ENCODE assay signal across 8 mouse cellular contexts in the genomic region with DNA sequence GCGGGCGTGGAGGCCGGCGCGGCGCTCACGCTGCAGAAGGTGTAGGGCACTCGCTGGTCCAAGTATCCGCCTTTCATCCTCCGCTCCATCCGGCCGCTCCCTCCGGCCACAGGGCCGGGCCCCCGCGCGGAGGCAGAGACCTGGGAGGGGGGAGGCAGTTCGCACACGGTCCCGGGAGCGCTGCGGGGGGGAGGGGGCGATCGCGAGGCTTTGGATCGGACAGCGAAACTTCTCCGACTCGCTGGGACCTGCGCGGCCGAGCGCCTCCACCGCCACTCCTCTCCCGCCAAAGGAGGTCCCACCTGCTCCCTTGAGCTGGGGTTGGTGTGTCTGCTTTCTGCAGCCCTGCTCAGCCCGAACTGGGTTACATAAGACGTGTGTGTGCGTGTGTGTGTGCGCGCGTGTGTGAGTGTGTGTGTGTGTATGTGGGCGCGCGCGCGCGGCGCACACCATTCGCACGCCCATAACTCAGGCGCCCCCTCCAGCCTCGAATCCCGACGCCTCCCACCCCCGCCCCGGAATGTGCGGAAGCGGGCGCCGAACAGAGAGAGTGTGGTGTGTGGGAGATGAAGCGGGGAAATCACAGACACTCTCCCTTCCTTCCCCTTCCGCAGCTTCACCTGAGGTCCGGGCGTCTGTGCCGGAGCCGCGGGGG. TPM values are rescaled to one million over a fixed set of nuclear protein-coding genes. Genes with fewer than 3 reads are reported as not detected.
DNase-seq lines count a peak whose midpoint lies in the region; ATAC-seq and TF ChIP-seq lines count a peak whose summit lies in the region.

No protein-coding gene starts in this region.

- ATAC-seq in forebrain, postnatal 0 days, result peak; percentile 64
- peak; percentile 26; the same call in 1 of the 2 replicates for ATAC-seq in stomach, embryonic 16.5 days (ENCODE audit: insufficient read depth, low FRiP score)

- peak overlapping the region; percentile 57 for H3K4me3 ChIP-seq in forebrain, postnatal 0 days (ENCODE audit: low read depth, low read length)
- H3K4me3 ChIP-seq in macrophage (ENCODE audit: inconsistent target), result peak overlapping the region; percentile 8; the same call in 1 of the 2 replicates
- H3K4me3 ChIP-seq in stomach, embryonic 16.5 days (replicated peaks; ENCODE audit: low read length), result peak overlapping the region; percentile 57

- H3K27me3 ChIP-seq in forebrain, postnatal 0 days (ENCODE audit: insufficient read depth, low read length), result peaks cover 34% of the 10 kb centered on the region
- H3K27me3 ChIP-seq in stomach, embryonic 16.5 days (ENCODE audit: control insufficient read depth, insufficient read depth, low read length), result peaks cover 53% of the 10 kb centered on the region

- no peaks in the 10 kb centered on the region for H3K36me3 ChIP-seq in forebrain, postnatal 0 days (ENCODE audit: insufficient read depth)
- no peaks in the 10 kb centered on the region for H3K36me3 ChIP-seq in macrophage (ENCODE audit: inconsistent target)
- no peaks in the 10 kb centered on the region for H3K36me3 ChIP-seq in stomach, embryonic 16.5 days (ENCODE audit: control insufficient read depth, insufficient read depth, low read length)

- H3K79me2 ChIP-seq in macrophage (ENCODE audit: inconsistent target), result no peaks in the 10 kb centered on the region

- peak; percentile 20 for DNase-seq in thymus, postnatal 0 days (ENCODE audit: low spot score)
- DNase-seq in thymus, postnatal 4 days, result no peak
- peak; percentile 45 to 60 for DNase-seq in cerebellum, adult 18-20 months
- DNase-seq in forebrain, postnatal 0 days, result no peak
- peak; percentile 40 for DNase-seq in kidney, postnatal 10 days
- DNase-seq in gastrocnemius, adult 8-10 months (ENCODE audit: low spot score in 2 of 2), result no peak

- WGBS in forebrain, postnatal 0 days, result under 1% methylated on average over 54 of the region's 67 CpGs
- 3% methylated on average over 35 of the region's 67 CpGs for WGBS in macrophage (ENCODE audit: missing documents)
- WGBS in stomach, embryonic 16.5 days, result under 1% methylated on average over 61 of the region's 67 CpGs

- TF ChIP-seq CTCF in forebrain, postnatal 0 days (IDR thresholded peaks at IDR 0.05; ENCODE audit: low read depth), result no peak

- H3K4me2 ChIP-seq in forebrain, postnatal 0 days (ENCODE audit: low read depth), result peak overlapping the region; percentile 98
- H3K4me2 ChIP-seq in stomach, embryonic 16.5 days (ENCODE audit: low read depth, low read length), result peak overlapping the region; percentile 81

- no peaks in the 10 kb centered on the region for H3K9me3 ChIP-seq in forebrain, postnatal 0 days (ENCODE audit: low read length)
- H3K9me3 ChIP-seq in stomach, embryonic 16.5 days (replicated peaks; ENCODE audit: control insufficient read depth, low read length), result no peaks in the 10 kb centered on the region

- peaks cover 4% of the 10 kb centered on the region; the same call in 1 of the 2 replicates for H3K4me1 ChIP-seq in forebrain, postnatal 0 days (ENCODE audit: insufficient read depth)
- H3K4me1 ChIP-seq in stomach, embryonic 16.5 days (ENCODE audit: control insufficient read depth, insufficient read depth, low read length), result peaks cover 17% of the 10 kb centered on the region

- H3K9ac ChIP-seq in forebrain, postnatal 0 days, result peak overlapping the region; percentile 60
- H3K9ac ChIP-seq in stomach, embryonic 16.5 days (ENCODE audit: low read length), result peak overlapping the region; percentile 62

- peak overlapping the region; percentile 57 for H3K27ac ChIP-seq in forebrain, postnatal 0 days (ENCODE audit: low read depth, low read length)
- no peak overlapping the region for H3K27ac ChIP-seq in macrophage
- peak overlapping the region; percentile 10; the same call in 1 of the 2 replicates for H3K27ac ChIP-seq in stomach, embryonic 16.5 days (ENCODE audit: low read length)

RNA-seq across cellular contexts. Expression of gene Etv4, which starts 0.6 kb away (rescaled TPM):
- 1.5 and 2.0 TPM in 2 replicates for polyA plus RNA-seq in thymus, postnatal 0 days (2015; fragmentation: Nextera tagmentation; extraction: Ambion mirVana)
- total RNA-seq in forebrain, postnatal 0 days (2014; rRNA removed), result 24.2 and 25.1 TPM in 2 replicates
- polyA plus RNA-seq in forebrain, postnatal 0 days (2015; fragmentation: Nextera tagmentation; extraction: Ambion mirVana), result 15.9 and 16.8 TPM in 2 replicates
- under 1 TPM in 1 of 26 experiments, not detected in 25; 0.35 TPM for total RNA-seq in macrophage (2018; cell fraction: chromatin; rRNA removed)
- total RNA-seq in macrophage (2018; cell fraction: cytosol; rRNA removed), result not detected
- not detected for total RNA-seq in macrophage (2018; cell fraction: nucleus; rRNA removed)
- polyA plus RNA-seq in macrophage (2018), result 0.10 TPM in 1 of 3 replicates, not detected in the others
- 4.9 and 6.6 TPM in 2 replicates for polyA plus RNA-seq in stomach, embryonic 16.5 days (2015; fragmentation: Nextera tagmentation; extraction: Ambion mirVana)
- 1 to 10 TPM; 1.1 to 1.9 (median 1.5) TPM for total RNA-seq in gastrocnemius, adult 8-10 months (2022)

RNA-seq across cellular contexts. Expression of gene Dhx8, which starts 51.9 kb away (rescaled TPM):
- polyA plus RNA-seq in thymus, postnatal 0 days (2015; fragmentation: Nextera tagmentation; extraction: Ambion mirVana), result 42.9 and 53.5 TPM in 2 replicates
- 26.5 and 33.3 TPM in 2 replicates for total RNA-seq in forebrain, postnatal 0 days (2014; rRNA removed)
- 18.8 and 25.0 TPM in 2 replicates for polyA plus RNA-seq in forebrain, postnatal 0 days (2015; fragmentation: Nextera tagmentation; extraction: Ambion mirVana)
- 10 to 100 TPM; 19.7 to 87.1 (median 59.6) TPM for total RNA-seq in macrophage (2018; cell fraction: chromatin; rRNA removed)
- 10 to 100 TPM; 14.7 to 34.8 (median 27.9) TPM for total RNA-seq in macrophage (2018; cell fraction: cytosol; rRNA removed)
- total RNA-seq in macrophage (2018; cell fraction: nucleus; rRNA removed), result 10 to 100 TPM; 21.2 to 54.8 (median 34.3) TPM
- 21.4 to 28.8 TPM (median 28.5 TPM) in 3 replicates for polyA plus RNA-seq in macrophage (2018)
- 28.5 and 29.4 TPM in 2 replicates for polyA plus RNA-seq in stomach, embryonic 16.5 days (2015; fragmentation: Nextera tagmentation; extraction: Ambion mirVana)
- 10 to 100 TPM; 12.3 to 15.0 (median 13.6) TPM for total RNA-seq in gastrocnemius, adult 8-10 months (2022)

Comparison
In these comparisons a context has a peak if more than half of its experiments do, and no peak if none do; other contexts are left out.
1. DNase-seq: peak in thymus, postnatal 0 days (single experiment), cerebellum, adult 18-20 months (2 of 2) and kidney, postnatal 10 days (single experiment); none in thymus, postnatal 4 days (single experiment), forebrain, postnatal 0 days (single experiment) and gastrocnemius, adult 8-10 months (0 of 2).
2. Peak in every context shown above with its lines, with median percentiles within 50 percentile points of each other: H3K4me3 ChIP-seq.